Mouse (Mus musculus) spleen, adult 2 months (tissue): ENCODE data around the gene Sarnp. TPM values are rescaled to one million over a fixed set of nuclear protein-coding genes. Genes with fewer than 3 reads are reported as not detected.
A peak's percentile ranks its signal among the peaks of the same experiment; 100 is the strongest.

Source experiments
- DNase-seq, 2 experiments: peaks; one replicate each; pipeline versions ENCODE4 v3.0.0 to v3.0.0-alpha.2; 2012 to 2021; ENCODE audit warnings: low spot score in 2 of 2, low read depth in 1 of 2
- H3K27ac ChIP-seq: fragments of 200-500 bp; 2 replicates; pipeline ENCODE4 v1.5.1; 2012; ENCODE audit warnings: low read length, inconsistent platforms; ENCODE audit not compliant: insufficient read depth
- H3K27me3 ChIP-seq: fragments of 200-500 bp; 2 replicates; pipeline ENCODE4 v1.6.1; 2012; ENCODE audit warnings: mild to moderate bottlenecking, moderate library complexity, low read length, inconsistent platforms; ENCODE audit not compliant: control insufficient read depth, insufficient read depth
- H3K36me3 ChIP-seq: fragments of 200-500 bp; 2 replicates; pipeline ENCODE4 v1.6.1; 2012; ENCODE audit warnings: mild to moderate bottlenecking, low read length, inconsistent platforms; ENCODE audit not compliant: control insufficient read depth, insufficient read depth
- H3K4me1 ChIP-seq: fragments of 200-500 bp; 2 replicates; pipeline ENCODE4 v1.6.1; 2011; ENCODE audit warnings: inconsistent platforms; ENCODE audit not compliant: control insufficient read depth, insufficient read depth, insufficient read length
- H3K4me3 ChIP-seq: fragments of 200-500 bp; 2 replicates; pipeline ENCODE4 v1.5.1; 2011; ENCODE audit warnings: mild to moderate bottlenecking, inconsistent platforms; ENCODE audit not compliant: insufficient read depth, insufficient read length; ENCODE audit errors: extremely low read depth
- CTCF ChIP-seq: fragments of 200-500 bp; IDR thresholded peaks from 2 replicates; pipeline ENCODE4 v1.5.1; 2011; ENCODE audit warnings: mild to moderate bottlenecking, inconsistent platforms; ENCODE audit not compliant: insufficient read depth, insufficient read length, insufficient replicate concordance; ENCODE audit errors: extremely low read depth
- POLR2A ChIP-seq: fragments of 200-500 bp; IDR thresholded peaks from 2 replicates; pipeline ENCODE4 v1.6.1; 2011; ENCODE audit warnings: low read depth, low read length, inconsistent platforms
- WGBS: fragments of 180-500 bp; shearing (Covaris S2); methylation state at CpG from one replicate; pipeline ENCODE4 v1.1.7; 2018; 5-methylcytosine and 5-hydroxymethylcytosine counted together
- polyA plus RNA-seq: library from polyadenylated mRNA; depleted of rRNA; stranded (reverse); fragments of >200 nt; gene quantifications from 2 replicates; pipeline ENCODE4 v1.2.3, GENCODE M21; 2012

Sarnp gene
- polyA plus RNA-seq, 1 experiment = 4.5 TPM

DNA sequence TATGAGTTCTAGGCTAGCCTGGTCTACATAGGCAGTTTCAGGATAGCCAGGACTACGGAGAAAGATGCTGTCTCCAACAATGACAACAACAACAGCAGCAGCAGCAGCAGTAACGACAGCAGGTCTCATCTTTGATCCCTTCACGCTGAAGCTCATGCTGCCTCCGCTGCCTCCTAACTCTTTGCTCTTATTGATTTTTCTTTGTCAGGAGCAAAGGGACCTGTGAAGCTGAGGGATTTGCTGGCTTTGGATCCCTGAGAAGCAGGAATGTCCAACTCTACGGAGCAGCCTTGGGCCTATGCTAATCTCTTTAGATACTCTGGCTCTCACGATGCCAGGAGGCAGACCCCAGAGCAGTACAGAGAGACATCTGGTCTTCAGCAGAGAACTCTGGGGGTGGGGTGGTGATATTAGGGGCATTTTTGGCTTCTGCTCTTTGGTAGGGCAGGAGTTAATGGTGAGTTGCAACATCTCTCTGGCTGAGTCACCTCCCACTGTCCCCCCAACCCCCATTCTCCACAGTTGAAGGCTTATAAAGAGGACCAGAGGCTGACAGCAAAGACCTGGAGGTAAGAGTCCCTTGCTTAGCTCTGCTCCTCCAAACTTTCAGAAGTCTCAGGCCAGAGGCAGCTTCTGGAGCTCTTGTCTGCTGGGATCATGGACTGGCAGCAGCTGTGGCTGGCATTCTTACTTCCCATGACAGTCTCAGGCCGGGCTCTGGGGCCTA lies 26.6 kb upstream of the Sarnp start, which contains the start of gene Mmp19:
Gene Mmp19 (plus strand): TSS at position 513 of the 727 bp plus-strand sequence.
- H3K4me1 ChIP-seq = no peaks in the 10 kb centered on the region; the same call in 1 of the 2 replicates
- no peaks in the 10 kb centered on the region for H3K36me3 ChIP-seq
- 0 out of 2 replicates have a peak within 1 kb of the TSS, but pooled peaks have one; percentile 4 for H3K4me3 ChIP-seq
- no peak for TF ChIP-seq POLR2A
- no peak for TF ChIP-seq CTCF
- no peaks in the 10 kb centered on the region for H3K27me3 ChIP-seq
- 87% methylated on average over 7 of the region's 7 CpGs for WGBS
- DNase-seq = no peak
- H3K27ac ChIP-seq = no peak within 1 kb of the TSS

DNA sequence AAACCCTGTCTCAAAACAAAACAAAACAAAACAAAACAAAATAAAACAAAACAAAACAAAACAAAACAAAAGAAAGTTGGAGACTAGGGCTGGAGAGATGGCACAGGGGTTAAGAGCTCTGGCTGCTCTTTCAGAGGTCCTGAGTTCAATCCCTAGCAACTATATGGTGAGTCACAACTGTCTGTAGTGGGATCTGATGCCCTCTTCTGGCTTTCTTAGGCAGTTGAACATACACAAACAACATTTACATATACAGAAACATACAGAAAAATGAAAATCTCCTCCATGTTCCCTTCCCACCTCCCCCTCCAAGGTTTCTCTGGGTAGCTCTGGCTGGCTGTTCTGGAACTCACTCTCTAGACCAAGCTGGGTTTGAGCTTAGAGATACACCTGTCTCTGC lies 25.1 kb upstream of the Sarnp start:
- Histone ChIP-seq H3K4me3 (no peak overlapping the region), H3K27ac (no peak overlapping the region), H3K4me1 (no peaks in the 10 kb centered on the region; the same call in 1 of the 2 replicates), H3K27me3 (no peaks in the 10 kb centered on the region), H3K36me3 (no peaks in the 10 kb centered on the region)
- DNase-seq = no peak
- TF ChIP-seq CTCF = no peak
- TF ChIP-seq POLR2A = no peak

DNA sequence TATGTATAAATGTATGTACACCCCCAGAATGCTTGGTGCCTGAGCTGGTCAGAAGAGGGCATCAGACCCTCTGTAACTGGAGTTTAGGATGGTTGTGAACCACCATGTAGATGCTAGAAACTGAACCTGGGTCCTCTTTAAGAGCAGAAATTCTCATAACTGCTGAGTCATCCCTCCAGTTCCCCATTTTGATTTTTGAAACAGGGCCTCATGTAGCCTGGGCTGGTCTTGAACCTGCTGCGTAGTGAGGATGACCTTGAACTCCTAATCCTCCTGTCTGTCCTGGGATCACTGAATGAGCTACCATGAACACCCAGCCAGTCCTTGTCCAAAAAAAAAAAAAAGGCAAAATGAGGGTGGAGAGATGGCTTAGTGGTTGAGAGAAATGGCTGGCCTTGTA lies 23.9 kb upstream of the Sarnp start:
- Histone ChIP-seq H3K36me3 (no peaks in the 10 kb centered on the region), H3K4me1 (no peaks in the 10 kb centered on the region; the same call in 1 of the 2 replicates), H3K27ac (no peak overlapping the region), H3K4me3 (no peak overlapping the region), H3K27me3 (no peaks in the 10 kb centered on the region)
- no peak for DNase-seq
- WGBS = 92% methylated on average over 1 of the region's 1 CpGs
- TF ChIP-seq POLR2A = no peak
- TF ChIP-seq CTCF = no peak

DNA sequence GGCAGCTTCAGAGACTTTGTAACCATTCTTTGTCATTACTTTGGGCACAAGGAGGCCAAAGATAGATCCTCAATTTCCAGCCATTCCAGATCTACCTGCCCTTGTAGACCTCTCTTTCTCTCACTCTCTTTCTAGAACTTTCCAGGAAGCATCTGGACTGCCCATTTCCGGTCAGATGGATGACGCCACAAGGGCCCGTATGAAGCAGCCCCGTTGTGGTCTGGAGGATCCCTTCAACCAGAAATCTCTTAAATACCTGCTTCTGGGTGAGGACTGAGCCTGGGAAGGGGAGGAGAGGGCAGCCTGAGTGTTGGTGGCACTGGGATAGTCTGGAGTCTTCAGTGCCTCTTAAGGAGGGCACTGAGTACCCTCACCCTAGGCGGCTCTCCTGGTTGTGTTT lies 22.7 kb upstream of the Sarnp start:
- Histone ChIP-seq H3K4me1 (no peaks in the 10 kb centered on the region; the same call in 1 of the 2 replicates), H3K36me3 (no peaks in the 10 kb centered on the region), H3K4me3 (no peak overlapping the region), H3K27ac (no peak overlapping the region), H3K27me3 (no peaks in the 10 kb centered on the region)
- WGBS = 53% methylated on average over 5 of the region's 5 CpGs
- DNase-seq = no peak
- TF ChIP-seq POLR2A (no peak), CTCF (no peak)

DNA sequence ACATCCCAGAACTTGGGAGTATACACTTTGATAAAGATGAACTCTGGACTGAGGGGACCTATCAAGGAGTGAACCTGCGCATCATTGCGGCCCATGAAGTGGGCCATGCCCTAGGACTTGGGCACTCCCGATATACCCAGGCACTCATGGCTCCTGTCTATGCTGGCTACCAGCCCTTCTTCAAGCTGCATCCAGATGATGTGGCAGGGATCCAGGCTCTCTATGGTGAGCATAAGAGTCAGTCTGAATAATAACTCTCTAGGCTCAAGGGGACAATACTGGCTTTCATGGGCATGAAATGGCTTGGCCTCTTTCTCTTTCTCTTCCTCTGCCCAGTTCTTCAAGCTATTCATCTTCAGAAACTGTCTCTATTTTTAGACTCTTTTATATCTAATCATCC lies 21.6 kb upstream of the Sarnp start:
- Histone ChIP-seq H3K27me3 (no peaks in the 10 kb centered on the region), H3K4me1 (no peaks in the 10 kb centered on the region; the same call in 1 of the 2 replicates), H3K36me3 (no peaks in the 10 kb centered on the region), H3K27ac (no peak overlapping the region), H3K4me3 (no peak overlapping the region)
- 97% methylated on average over 3 of the region's 3 CpGs for WGBS
- no peak for TF ChIP-seq POLR2A
- TF ChIP-seq CTCF = no peak
- no peak for DNase-seq

DNA sequence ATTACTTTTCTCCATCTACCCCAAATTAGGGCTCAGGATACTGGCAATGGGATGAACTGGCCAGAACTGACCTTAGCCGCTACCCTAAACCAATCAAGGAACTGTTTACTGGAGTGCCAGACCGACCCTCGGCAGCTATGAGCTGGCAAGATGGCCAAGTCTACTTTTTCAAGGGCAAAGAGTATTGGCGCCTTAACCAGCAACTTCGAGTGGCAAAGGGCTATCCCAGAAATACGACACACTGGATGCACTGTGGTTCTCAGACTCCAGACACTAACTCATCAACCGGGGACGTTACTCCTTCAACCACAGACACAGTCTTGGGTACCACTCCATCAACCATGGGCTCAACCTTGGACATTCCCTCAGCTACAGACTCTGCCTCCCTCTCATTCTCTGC lies 18.5 kb upstream of the Sarnp start:
- no peak overlapping the region for H3K4me3 ChIP-seq
- H3K36me3 ChIP-seq = 0 out of 2 replicates have a peak, but pooled peaks cover 2% of the 10 kb centered on the region
- no peak for TF ChIP-seq CTCF
- no peak for TF ChIP-seq POLR2A
- DNase-seq = no peak
- no peak overlapping the region for H3K27ac ChIP-seq
- no peaks in the 10 kb centered on the region; the same call in 1 of the 2 replicates for H3K4me1 ChIP-seq
- WGBS = 91% methylated on average over 8 of the region's 8 CpGs
- H3K27me3 ChIP-seq = no peaks in the 10 kb centered on the region

DNA sequence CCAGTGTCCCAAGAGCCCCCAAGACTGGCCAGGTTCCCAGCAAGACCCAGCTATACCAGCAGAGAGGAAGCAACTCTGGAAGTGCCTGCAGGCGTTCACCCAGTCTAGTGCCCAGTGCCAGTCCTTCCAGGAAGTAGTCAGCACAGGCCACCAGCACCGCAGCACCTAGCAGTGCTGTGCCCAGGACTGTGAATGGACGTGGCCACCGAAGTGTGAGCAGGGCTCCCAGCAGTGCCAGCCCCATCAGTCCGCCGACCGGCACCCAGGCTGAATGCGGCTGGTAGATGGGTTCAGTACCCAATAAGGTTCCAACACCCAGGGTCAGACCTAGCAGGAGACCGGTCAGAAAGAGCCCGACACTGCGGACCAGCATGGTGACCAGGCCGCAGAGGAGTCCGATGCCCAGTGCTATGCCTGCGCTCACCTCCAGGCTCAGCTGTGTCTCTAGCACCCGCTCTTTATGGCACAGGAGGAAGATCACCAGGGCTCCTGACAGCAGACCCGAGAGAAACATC lies 15.1 kb upstream of the Sarnp start:
- WGBS = 94% methylated on average over 16 of the region's 16 CpGs
- 0 out of 2 replicates have a peak, but pooled peaks cover 2% of the 10 kb centered on the region for H3K36me3 ChIP-seq

More for the DNA sequence above, 15.1 kb upstream of the Sarnp start:
- no peak for DNase-seq
- Histone ChIP-seq H3K27me3 (no peaks in the 10 kb centered on the region), H3K27ac (no peak overlapping the region), H3K4me3 (no peak overlapping the region), H3K4me1 (peaks cover 11% of the 10 kb centered on the region; the same call in 1 of the 2 replicates)
- no peak for TF ChIP-seq CTCF
- no peak for TF ChIP-seq POLR2A
